Mouse (Mus musculus): Measurements from ENCODE around the gene Tarbp2. TPM values are rescaled to one million over a fixed set of nuclear protein-coding genes. Genes with fewer than 3 reads are reported as not detected.

Tarbp2 gene
- polyA plus RNA-seq, 1 experiment from 2014 or later: 132 TPM

DNA sequence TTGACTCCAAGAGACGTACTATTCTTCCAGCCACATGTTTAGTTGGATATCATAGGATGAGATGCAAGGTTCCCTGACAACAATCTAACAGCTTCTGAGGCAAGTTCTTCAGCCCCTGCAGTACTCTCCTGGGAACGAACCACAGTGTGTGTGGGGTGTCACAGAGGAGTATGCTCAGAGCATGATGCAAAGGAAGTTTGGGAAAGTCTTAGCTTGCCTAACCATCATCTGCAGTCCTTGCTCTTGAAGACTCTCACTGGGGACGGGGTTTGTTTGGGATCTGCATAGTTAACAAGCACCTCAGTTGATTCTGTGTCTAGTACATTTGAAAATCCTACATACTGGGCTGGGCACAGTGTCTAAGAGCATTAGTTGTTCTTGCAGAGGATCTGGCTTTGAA lies 9.7 kb upstream of the Tarbp2 start:
- H3K36me3 ChIP-seq: peaks cover 45% of the 10 kb centered on the region
- no peak for DNase-seq (ENCODE audit: low spot score)
- H3K9me3 ChIP-seq: no peaks in the 10 kb centered on the region
- no peak overlapping the region for H3K27ac ChIP-seq
- H3K4me1 ChIP-seq (replicated peaks): peaks cover 48% of the 10 kb centered on the region
- H3K4me3 ChIP-seq: no peak overlapping the region
- WGBS: 80% methylated on average over 3 of the region's 3 CpGs
- no peaks in the 10 kb centered on the region for H3K27me3 ChIP-seq (ENCODE audit: insufficient read depth, poor library complexity, severe bottlenecking)

DNA sequence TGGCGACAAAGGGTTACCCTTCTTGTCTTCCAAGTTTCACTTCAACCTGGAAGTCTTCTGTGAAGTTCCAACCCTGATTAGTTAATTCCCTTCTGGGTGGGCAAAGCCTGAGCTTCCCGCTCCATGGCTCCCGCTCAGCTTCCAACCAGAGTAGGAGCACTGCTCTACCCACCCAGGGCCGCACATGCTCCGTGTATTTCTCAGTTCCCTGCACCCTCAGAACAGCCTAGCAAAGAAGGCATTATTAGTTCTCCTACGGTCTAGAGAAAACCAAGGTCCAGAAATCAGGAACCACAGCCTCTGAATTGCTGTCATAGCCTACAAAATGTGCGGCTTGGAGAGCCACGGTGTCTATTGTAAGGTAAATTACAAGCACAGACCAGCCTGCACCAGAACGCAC lies 7.9 kb upstream of the Tarbp2 start:
- H3K27me3 ChIP-seq (ENCODE audit: insufficient read depth, poor library complexity, severe bottlenecking): no peaks in the 10 kb centered on the region
- H3K9me3 ChIP-seq: no peaks in the 10 kb centered on the region
- no peak for DNase-seq (ENCODE audit: low spot score)
- H3K4me1 ChIP-seq (replicated peaks): peaks cover 48% of the 10 kb centered on the region
- H3K36me3 ChIP-seq: peaks cover 27% of the 10 kb centered on the region
- 7% methylated on average over 9 of the region's 9 CpGs for WGBS
- peak overlapping the region; percentile 91 for H3K27ac ChIP-seq
- H3K4me3 ChIP-seq: peak overlapping the region; percentile 69

DNA sequence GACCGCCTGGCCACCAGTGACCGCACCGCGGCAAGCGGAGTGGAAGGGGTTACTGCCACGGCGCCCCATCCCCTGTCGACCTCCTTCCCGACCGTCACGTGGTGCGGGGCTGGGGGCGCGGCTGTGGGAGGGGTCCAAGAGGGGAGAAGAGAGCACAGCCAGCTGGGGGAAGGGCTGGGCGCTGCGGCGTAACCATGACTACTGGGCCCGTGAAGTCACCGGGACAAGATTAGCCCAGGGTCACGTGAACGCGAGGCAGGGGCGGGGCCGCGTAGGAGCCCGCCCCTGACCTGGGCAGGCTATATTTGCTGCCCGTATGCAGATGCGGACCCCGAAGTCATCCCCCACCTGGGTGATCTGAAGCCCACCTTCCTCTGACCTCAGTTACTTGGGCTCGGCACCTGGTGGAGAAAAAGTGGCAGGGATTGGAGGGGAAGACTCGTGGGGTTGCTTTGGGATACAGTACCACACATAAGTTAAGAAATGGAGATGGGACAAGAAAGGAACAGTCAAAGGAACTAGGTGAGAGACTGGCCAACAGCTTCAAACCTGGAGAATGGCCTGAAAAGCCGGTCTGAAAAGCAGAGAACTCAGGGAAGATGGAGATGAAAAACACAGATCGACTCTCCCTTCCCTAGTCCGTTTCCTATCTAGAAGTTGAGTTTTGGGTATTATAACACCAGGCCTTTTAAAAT lies 7.3 kb upstream of the Tarbp2 start:
- no peaks in the 10 kb centered on the region for H3K27me3 ChIP-seq (ENCODE audit: insufficient read depth, poor library complexity, severe bottlenecking)
- H3K4me1 ChIP-seq (replicated peaks): peaks cover 52% of the 10 kb centered on the region
- H3K4me3 ChIP-seq: peak overlapping the region; percentile 69
- 5% methylated on average over 34 of the region's 34 CpGs for WGBS
- H3K9me3 ChIP-seq: no peaks in the 10 kb centered on the region
- peak; percentile 97 for DNase-seq (ENCODE audit: low spot score)
- H3K27ac ChIP-seq: peak overlapping the region; percentile 91
- H3K36me3 ChIP-seq: peaks cover 21% of the 10 kb centered on the region

DNA sequence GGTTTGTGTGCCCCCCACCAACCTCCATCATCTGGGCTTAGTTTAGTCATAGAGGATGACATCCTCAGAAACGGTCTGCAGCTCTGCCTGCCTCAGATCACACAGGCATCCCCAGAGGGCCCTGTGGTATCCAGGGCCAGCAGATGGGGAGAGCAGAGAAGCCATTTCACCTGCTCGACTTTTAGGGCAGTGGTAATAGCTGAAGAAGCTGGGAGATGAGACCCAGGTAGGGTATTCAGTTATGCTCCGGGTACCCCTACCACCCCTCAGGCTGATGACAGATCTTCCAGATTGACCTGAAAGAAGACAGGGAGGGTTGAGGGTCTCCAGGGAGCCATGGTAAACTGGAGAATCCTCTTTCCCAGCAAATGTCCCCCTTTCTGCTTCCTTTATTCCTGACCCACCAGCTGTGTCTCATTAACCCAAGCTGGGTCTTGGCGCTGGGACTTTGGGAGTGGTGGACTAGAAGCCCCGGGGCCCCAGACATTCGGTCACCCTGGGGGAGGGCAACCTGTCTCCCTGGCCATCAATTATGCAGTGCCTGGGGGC lies 6.6 kb upstream of the Tarbp2 start:
- H3K4me3 ChIP-seq: peak overlapping the region; percentile 69
- peaks cover 56% of the 10 kb centered on the region for H3K4me1 ChIP-seq (replicated peaks)
- H3K9me3 ChIP-seq: no peaks in the 10 kb centered on the region
- peak overlapping the region; percentile 91 for H3K27ac ChIP-seq
- H3K36me3 ChIP-seq: peaks cover 16% of the 10 kb centered on the region
- DNase-seq (ENCODE audit: low spot score): peak; percentile 60
- 11% methylated on average over 6 of the region's 6 CpGs for WGBS
- no peaks in the 10 kb centered on the region for H3K27me3 ChIP-seq (ENCODE audit: insufficient read depth, poor library complexity, severe bottlenecking)

DNA sequence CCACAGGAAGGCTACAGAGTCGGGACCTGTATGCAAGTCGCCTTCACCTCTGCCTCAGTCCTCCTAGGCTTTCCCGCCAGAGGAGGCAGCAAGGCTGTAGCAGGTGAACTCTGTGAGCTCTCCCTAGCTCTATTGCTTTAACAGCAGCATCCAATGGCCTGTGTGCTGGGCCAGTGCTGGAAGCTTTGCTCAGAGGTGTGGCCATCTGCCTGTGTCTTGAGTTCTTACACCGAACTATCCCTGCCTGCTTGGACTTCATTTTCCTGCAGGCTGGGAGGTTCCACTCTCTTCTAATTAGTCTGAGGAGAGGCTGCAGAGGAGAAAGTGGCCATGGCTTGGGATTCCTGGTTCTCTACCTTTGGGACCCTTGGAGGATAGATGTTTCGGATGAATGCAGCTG lies 6.0 kb upstream of the Tarbp2 start:
- Histone ChIP-seq H3K9me3 (no peaks in the 10 kb centered on the region), H3K27ac (peak overlapping the region; percentile 91), H3K27me3 (ENCODE audit: insufficient read depth, poor library complexity, severe bottlenecking) (no peaks in the 10 kb centered on the region), H3K4me1 (replicated peaks) (peaks cover 61% of the 10 kb centered on the region), H3K36me3 (peaks cover 13% of the 10 kb centered on the region), H3K4me3 (peak overlapping the region; percentile 69)
- 25% methylated on average over 5 of the region's 5 CpGs for WGBS
- DNase-seq (ENCODE audit: low spot score): no peak

DNA sequence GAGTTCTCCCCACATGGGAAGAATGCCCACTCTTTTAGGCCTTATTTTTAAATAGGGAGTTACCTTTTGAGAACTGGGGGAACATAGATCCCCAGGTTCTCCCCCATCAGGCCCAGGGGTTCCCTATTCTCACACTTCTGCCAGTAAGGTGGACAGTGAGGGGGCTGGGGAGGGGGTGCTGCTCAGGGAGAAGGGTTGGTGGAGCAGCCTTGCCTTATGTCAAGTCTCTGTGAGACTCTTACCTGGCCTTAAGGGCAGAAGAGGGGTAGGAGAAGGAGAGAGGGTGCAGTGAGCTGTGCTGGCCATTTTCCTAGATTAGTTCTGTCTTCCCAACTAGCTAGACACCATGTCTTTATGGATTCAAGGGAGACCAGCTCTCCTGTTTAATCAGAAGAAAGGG lies 5.5 kb upstream of the Tarbp2 start:
- Histone ChIP-seq H3K27ac (peak overlapping the region; percentile 91), H3K27me3 (ENCODE audit: insufficient read depth, poor library complexity, severe bottlenecking) (no peaks in the 10 kb centered on the region), H3K9me3 (no peaks in the 10 kb centered on the region), H3K4me3 (peak overlapping the region; percentile 69; the same call in 1 of the 2 replicates), H3K4me1 (replicated peaks) (peaks cover 66% of the 10 kb centered on the region), H3K36me3 (peaks cover 8% of the 10 kb centered on the region)
- no peak for DNase-seq (ENCODE audit: low spot score)

DNA sequence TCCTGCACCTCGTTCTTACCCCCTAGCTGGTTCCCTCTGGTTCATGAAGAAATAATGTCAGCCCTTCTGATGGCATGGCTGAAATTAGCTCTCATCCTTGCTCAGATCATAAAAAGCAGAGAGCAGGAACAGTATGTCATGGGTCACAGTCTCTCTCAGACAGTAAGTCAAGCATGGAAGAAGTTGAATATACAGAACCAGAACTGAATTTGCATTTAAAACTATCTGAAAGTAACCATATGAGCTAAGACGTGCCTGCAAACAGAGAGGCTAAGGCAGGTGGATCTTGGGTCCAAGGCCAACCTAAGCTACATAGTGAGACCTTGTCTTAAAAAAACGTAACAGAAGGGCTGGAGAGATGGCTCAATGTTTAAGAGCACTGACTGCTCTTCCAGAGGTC lies 5.0 kb upstream of the Tarbp2 start:
- peak overlapping the region; percentile 69; the same call in 1 of the 2 replicates for H3K4me3 ChIP-seq
- H3K27ac ChIP-seq: peak overlapping the region; percentile 91; the same call in 1 of the 2 replicates
- DNase-seq (ENCODE audit: low spot score): no peak
- H3K36me3 ChIP-seq: peaks cover 4% of the 10 kb centered on the region; the same call in 1 of the 2 replicates
- no peaks in the 10 kb centered on the region for H3K27me3 ChIP-seq (ENCODE audit: insufficient read depth, poor library complexity, severe bottlenecking)
- peaks cover 68% of the 10 kb centered on the region for H3K4me1 ChIP-seq (replicated peaks)
- H3K9me3 ChIP-seq: no peaks in the 10 kb centered on the region
- 75% methylated on average over 3 of the region's 3 CpGs for WGBS

DNA sequence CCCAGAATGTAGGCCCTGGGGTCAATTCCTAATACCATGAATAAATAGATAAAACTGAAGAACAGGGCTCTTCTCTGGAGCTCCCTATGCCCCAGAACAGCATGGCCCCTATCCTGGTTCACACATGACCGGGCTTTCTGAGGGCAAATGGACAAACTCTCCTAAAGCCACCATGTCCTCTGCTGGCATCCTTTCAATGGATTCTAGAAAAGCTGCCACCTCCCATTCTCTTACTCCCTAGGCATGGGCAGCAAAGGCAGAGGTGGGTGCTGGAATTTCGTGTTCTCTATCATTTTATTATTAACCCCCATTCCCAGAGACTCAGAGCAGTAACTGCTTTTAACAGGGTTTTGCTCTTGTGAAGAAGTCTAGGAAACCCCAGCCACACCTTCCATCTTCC lies 2.7 kb upstream of the Tarbp2 start:
- Histone ChIP-seq H3K27me3 (ENCODE audit: insufficient read depth, poor library complexity, severe bottlenecking) (no peaks in the 10 kb centered on the region), H3K4me3 (peak overlapping the region; percentile 73), H3K9me3 (no peaks in the 10 kb centered on the region), H3K4me1 (replicated peaks) (peaks cover 74% of the 10 kb centered on the region), H3K27ac (no peak overlapping the region), H3K36me3 (peaks cover 2% of the 10 kb centered on the region; the same call in 1 of the 2 replicates)
- 96% methylated on average over 2 of the region's 2 CpGs for WGBS
- DNase-seq (ENCODE audit: low spot score): no peak

DNA sequence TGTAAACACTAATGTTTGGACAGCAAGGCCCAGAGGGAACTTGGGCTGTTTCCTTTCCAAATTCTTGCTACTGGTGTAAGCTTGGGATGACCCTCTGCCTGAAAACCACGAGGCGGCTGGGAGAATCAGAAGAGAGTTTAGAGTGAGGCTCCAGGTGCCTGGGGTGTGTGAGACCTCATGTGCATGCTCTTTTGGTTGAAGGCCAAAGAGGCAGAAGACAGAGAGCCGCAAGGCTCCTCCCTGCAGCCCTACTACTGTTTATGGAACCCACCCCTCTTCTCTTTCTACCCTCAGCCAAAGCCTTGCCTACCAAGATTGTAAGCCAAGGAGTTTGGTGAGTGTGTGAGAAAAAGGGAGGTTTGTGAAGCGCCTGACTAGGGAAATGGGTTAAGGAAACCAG lies 2.2 kb upstream of the Tarbp2 start:
- H3K27ac ChIP-seq: peak overlapping the region; percentile 99
- H3K4me3 ChIP-seq: peak overlapping the region; percentile 73
- 46% methylated on average over 4 of the region's 4 CpGs for WGBS
- H3K9me3 ChIP-seq: no peaks in the 10 kb centered on the region
- H3K27me3 ChIP-seq (ENCODE audit: insufficient read depth, poor library complexity, severe bottlenecking): no peaks in the 10 kb centered on the region
- no peak for DNase-seq (ENCODE audit: low spot score)
- peaks cover 74% of the 10 kb centered on the region for H3K4me1 ChIP-seq (replicated peaks)
- H3K36me3 ChIP-seq: peaks cover 7% of the 10 kb centered on the region

DNA sequence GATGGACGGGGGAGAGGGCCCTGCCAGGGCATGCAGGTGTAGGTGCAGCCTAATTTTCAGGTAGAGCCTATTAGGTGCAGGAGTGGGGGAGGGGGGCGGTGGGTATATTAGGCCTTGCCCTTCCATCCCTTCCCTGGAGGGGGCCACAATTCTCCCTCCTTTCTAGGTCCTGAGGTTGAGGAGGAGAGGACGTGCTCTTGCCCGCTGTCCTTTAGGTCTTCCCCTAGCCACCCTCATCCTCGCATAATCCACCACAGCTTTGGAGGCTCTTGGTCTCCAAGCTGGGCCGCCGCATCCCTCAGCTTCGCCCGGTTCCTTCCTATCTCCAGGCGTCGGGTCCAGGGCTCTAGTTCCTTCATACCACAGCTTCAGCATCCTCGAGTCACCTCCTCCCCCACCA lies 1.7 kb upstream of the Tarbp2 start:
- Histone ChIP-seq H3K27me3 (ENCODE audit: insufficient read depth, poor library complexity, severe bottlenecking) (no peaks in the 10 kb centered on the region), H3K9me3 (no peaks in the 10 kb centered on the region), H3K36me3 (peaks cover 12% of the 10 kb centered on the region), H3K4me1 (replicated peaks) (peaks cover 70% of the 10 kb centered on the region), H3K4me3 (peak overlapping the region; percentile 73), H3K27ac (peak overlapping the region; percentile 99)
- 1% methylated on average over 12 of the region's 12 CpGs for WGBS
- DNase-seq (ENCODE audit: low spot score): no peak

DNA sequence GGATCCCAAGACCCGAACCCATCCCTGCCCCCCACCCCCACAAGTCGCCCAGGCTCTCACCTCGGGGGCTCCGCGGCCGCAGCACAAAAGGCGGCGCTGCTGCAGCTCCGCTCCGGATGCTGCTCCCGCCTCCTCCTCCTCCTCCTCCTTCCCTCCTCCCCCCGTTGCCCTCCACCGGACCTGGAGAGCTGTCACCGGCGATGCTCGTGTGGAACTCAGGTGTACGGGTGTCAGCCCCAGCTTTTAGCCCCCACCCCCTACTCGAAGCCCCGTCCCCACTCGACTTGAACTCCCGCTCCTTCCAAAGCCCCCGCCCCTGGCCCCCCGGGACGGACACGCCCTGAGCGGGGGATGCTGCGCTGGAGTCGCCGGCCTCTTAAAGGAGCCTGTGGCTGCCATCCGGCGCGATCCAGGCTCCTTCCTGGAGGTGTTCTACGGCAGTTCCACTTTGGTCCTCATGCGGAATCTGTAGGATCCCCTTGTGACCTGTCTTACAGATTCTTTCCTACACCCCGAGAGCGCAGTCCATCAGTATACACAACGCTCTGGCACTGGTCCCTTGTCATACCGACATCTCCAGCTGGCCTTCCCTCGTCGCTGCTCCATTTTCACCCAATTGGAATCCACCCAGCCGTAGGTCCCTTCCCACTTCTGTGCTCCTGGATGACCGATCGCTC lies 1.1 kb upstream of the Tarbp2 start, which contains the start of gene Map3k12:
Map3k12 (minus strand) TSS at position 337 of the 677 bp plus-strand sequence.
- WGBS: under 1% methylated on average over 43 of the region's 43 CpGs

DNA sequence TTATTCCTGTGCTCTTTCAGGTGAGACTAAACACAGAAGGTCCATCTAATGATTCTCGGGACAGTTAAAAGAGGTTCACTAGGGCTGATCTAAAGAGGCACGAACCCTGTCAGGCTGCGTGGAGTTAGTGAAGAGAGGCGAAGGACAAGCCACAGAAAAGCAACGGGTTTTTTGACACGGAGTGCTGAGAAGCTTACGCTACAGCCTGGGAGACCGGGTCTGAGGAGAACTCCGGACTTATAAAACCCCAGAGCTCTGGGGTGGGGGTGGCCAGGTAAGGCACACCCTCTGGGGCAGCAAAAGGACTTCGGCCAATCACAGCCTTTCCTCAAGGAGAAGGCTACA lies 389 bp upstream of the Tarbp2 start:
- DNase-seq (ENCODE audit: low spot score): no peak

More for the DNA sequence above, 1.1 kb upstream of the Tarbp2 start, which contains the start of gene Map3k12:
- Histone ChIP-seq H3K4me1 (replicated peaks) (peaks cover 64% of the 10 kb centered on the region), H3K27ac (peak within 1 kb of the TSS; percentile 99), H3K9me3 (no peaks in the 10 kb centered on the region), H3K36me3 (peaks cover 18% of the 10 kb centered on the region), H3K27me3 (ENCODE audit: insufficient read depth, poor library complexity, severe bottlenecking) (no peaks in the 10 kb centered on the region), H3K4me3 (peak within 1 kb of the TSS; percentile 73)
- DNase-seq (ENCODE audit: low spot score): peak; percentile 81

DNA sequence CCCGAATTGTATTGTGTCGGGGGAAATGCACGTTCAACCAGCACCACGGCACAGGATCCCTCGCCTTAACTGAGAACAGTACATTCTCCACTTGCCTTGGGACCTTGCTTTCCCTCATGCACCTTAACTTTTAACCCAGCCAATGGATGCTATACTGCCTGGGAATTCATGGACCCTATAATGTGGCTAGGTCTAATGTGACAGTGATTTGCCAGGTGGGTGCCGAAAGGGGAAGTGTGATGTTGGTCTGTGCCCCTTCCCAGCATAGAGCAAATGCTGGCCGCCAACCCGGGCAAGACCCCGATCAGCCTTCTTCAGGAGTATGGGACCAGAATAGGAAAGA lies 838 bp downstream of the Tarbp2 start:
- Histone ChIP-seq H3K9me3 (no peaks in the 10 kb centered on the region), H3K27ac (peak overlapping the region; percentile 99), H3K4me1 (replicated peaks) (peaks cover 51% of the 10 kb centered on the region), H3K4me3 (peak overlapping the region; percentile 73), H3K27me3 (ENCODE audit: insufficient read depth, poor library complexity, severe bottlenecking) (no peaks in the 10 kb centered on the region), H3K36me3 (peaks cover 35% of the 10 kb centered on the region)
- no peak for DNase-seq (ENCODE audit: low spot score)
- WGBS: 14% methylated on average over 9 of the region's 9 CpGs

More for the DNA sequence above, 389 bp upstream of the Tarbp2 start:
- Histone ChIP-seq H3K9me3 (no peaks in the 10 kb centered on the region), H3K36me3 (peaks cover 25% of the 10 kb centered on the region), H3K4me1 (replicated peaks) (peaks cover 57% of the 10 kb centered on the region), H3K4me3 (peak overlapping the region; percentile 73), H3K27ac (peak overlapping the region; percentile 99), H3K27me3 (ENCODE audit: insufficient read depth, poor library complexity, severe bottlenecking) (no peaks in the 10 kb centered on the region)
- under 1% methylated on average over 10 of the region's 10 CpGs for WGBS

All from hindbrain, embryonic 10.5 days (tissue).